Mouse (Mus musculus): ENCODE measurements around the gene Arhgap24.
"Not testable (repeated sequence)": the region's sequence is repeated elsewhere in the genome, so short reads cannot be mapped to it uniquely, and the experiment has no call there.

The Arhgap24 gene

DNA sequence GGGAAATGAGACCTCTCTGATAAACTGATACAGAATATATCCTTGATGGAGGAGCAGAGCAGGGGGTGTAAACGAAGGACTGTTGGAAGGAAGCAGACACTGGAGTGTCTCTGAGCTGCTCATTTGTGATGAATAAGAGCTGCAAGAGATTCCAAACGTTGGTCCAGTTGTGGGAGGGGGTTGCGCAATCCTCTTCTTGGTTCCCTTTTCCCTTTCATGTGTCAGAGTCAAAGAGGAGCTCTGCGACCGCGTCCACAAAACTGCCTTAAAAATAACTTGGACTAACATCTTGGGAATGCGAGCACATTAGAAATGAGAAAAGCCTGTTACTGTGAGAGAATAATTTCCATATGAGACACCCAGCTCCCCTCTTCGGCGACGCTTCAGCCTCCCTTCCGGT, 312.3 kb downstream of the Arhgap24 start:
- no peak for DNase-seq (ENCODE audit: low read depth, low spot score)

DNA sequence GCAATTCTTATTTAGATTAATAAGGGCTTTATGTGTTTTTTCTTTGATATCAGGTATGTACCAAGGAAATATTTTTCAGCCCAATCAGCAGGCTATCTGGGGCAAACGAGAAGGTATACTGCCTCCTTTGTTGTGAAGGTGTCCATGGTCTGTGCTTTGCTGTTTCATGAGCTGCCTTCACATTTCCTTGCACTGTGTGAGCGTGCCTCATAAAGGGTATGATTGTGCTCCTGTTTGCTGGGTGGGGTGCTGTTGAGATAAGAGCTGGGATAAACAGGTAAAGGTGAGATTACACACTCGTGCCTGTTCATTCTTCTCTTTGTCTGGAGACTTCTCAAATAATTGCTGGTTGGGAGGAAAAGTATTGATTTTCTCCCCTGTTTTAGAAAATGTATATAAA, 320.3 kb downstream of the Arhgap24 start:
- DNase-seq (ENCODE audit: low read depth, low spot score) = no peak

DNA sequence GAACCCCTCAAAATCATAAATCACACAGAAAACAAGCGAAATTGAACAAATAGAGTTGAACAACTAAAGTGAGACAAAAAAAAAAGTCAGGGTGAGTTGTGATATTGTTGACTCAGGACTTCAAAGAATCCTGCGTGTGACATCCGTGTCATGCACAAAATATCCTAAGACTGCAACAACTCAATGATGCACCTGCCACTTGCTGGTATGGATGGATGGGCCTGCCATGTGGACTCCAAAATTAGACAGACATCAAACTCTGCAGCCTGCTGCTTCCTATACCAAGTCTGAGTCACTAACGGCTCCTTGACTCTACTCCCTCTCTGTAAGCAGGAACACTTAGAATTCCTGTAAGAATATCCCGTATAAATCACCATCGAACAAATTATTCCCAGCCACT, 321.6 kb downstream of the Arhgap24 start:
- DNase-seq (ENCODE audit: low read depth, low spot score) = no peak

- no peak for DNase-seq (ENCODE audit: low read depth, low spot score)
Observed at GRCm38 (mm10) chr5:102803675-102804074, 322.5 kb downstream of the Arhgap24 start.

GRCm38 (mm10) chr5:102807518-102807917, 326.3 kb downstream of the Arhgap24 start:
- no peak for DNase-seq (ENCODE audit: low read depth, low spot score)

DNA sequence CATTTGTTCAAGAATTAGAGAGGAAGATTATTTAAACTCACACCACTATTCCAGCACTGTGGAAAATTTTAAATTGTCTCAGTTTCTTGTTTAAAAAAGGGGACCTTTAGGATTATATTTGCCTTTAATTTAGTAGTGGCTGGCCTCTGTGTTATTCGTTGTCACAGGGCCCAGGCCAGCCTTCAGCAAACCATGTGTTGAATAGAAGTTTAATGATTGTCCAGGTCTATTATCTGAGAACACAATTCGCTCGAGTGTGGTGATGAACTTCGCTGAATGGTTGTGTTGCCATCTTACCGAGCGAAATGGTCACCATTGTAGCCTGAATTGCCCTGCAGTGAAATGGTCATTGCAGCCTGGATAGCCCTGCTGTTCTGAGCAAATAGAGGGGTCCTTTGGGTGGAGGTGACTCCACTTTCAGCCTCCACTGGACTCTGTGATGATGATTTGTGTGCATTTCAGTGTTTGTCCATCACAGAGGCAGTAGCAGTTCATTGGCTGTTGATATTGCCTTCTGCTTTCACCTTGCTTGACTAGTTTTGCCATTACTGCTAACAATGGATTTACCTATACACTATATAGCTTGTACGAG, 329.3 kb downstream of the Arhgap24 start:
- no peak for DNase-seq (ENCODE audit: low read depth, low spot score)

GRCm38 (mm10) chr5:102813271-102813670, 332.1 kb downstream of the Arhgap24 start:
- DNase-seq (ENCODE audit: low read depth, low spot score) = no peak

DNA sequence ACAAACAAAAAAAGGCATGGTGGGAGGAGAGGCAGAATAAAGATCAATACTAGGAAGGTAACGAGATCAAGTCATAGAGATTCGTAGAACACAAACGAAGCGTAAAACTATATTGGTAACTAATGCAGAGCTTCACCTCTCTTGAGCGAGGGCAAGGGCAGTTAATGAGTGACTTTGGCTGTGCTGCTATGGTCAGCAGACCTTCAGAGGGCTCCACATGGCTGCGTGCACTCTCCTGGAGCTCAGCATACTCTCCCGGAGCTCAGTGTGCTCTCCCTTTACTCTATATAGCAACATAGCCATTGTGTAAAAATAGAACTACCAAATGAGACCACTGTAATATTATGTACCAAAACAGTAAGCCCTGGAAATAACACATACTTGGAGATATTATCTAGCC, 336.4 kb downstream of the Arhgap24 start:
- no peak for DNase-seq (ENCODE audit: low read depth, low spot score)

GRCm38 (mm10) chr5:102825538-102825937, 344.3 kb downstream of the Arhgap24 start:
- DNase-seq (ENCODE audit: low read depth, low spot score) = no peak

DNA sequence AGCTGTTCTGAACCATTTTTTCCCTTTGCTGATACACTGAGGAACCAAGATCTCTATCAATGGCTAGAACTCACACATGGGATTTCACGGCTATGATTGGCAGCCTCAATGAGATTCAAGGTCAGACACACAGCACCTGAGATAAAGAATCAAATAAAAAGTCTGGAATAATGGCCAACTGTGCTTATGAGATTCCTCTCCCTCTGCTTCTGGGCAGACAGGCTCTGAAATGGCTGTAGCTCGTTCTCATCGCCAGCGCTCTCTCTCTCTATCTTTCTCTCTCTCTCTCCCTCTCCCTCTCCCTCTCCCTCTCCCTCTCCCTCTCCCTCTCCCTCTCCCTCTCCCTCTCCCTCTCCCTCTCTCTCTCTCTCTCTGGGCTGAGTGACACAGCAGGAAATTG, 357.9 kb downstream of the Arhgap24 start:
- no peak for DNase-seq (ENCODE audit: low read depth, low spot score)

DNA sequence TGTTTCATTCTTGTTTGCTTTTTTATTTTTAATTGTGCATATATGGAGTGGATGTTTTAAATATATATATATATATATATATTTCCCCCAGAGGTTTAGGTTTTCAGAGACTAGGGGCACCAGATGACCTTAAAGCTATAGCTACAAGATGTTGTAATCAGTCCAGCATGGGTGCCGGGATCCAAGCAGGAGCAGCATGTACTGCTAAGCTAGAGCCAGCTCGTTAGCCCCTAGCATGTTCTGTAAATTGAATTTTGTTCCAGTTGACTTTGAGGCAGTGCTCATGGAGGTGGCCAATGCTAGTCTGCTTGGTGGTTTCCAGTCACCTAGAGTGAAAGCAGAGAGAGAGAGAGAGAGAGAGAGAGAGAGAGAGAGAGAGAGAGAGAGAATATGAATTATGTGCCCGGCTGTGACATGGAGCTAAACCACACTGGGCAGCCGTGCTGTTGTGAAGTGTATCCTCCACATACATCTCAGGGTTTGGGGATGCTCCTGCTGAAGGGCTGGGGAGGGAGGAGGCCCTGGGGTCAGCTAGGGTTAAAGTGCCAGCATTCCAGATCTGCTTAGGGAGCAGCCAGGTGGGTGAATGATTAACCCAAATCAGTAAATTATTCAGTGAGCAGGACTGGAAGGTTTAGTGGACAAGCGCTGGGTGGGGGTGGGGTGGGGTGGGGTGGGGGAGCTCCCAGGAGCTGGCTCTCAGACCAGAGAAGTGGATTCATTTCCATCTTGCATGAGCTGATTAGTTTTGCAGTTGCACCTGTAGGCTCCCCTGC, 362.9 kb downstream of the Arhgap24 start:
- DNase-seq (ENCODE audit: low read depth, low spot score) = no peak

DNA sequence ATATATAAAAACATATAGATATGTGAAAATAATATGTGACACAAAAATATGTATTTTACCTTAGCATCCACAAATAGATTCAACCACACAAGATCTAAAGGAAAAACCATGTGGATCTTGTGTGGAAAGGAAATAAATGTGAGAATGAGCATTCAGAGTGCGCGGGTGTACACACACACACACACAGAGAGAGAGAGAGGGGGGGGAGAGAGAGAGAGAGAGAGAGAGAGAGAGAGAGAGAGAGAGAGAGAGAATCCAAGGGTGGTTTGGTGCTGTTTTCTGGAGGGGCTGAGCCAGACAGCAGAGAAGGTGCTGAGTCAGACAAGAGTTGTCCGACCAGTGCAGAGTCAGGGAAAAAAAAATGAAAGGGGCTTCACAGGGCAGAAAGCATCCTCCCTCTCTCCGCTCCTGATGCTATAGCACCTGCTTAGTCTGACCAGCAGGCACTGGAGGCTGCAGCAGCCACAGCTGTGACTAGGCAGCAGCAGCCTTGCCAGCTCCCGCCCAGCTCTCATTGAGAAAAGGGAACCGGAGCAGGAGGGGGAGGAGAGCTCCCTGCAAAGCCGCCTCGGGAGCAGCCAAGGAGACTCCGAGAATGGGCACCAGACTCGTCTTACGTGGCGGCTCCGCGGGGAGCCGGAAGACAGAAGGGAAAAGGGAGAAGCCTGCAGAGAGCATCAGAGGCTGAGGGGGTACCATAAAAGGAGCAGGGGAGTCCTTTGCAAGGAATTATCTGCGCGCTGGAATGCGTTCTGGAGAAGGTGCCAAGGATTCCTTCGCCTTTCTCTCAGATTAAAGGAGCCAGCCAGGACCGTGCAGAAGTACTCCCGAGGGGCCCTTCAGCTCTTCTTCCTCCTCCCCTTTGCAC, 363.8 kb downstream of the Arhgap24 start:
- peak; percentile 75 for DNase-seq (ENCODE audit: low read depth, low spot score)

GRCm38 (mm10) chr5:102845800-102846199, 364.6 kb downstream of the Arhgap24 start:
- no peak for DNase-seq (ENCODE audit: low read depth, low spot score)

GRCm38 (mm10) chr5:102847859-102848258, 366.7 kb downstream of the Arhgap24 start:
- DNase-seq (ENCODE audit: low read depth, low spot score) = no peak

DNA sequence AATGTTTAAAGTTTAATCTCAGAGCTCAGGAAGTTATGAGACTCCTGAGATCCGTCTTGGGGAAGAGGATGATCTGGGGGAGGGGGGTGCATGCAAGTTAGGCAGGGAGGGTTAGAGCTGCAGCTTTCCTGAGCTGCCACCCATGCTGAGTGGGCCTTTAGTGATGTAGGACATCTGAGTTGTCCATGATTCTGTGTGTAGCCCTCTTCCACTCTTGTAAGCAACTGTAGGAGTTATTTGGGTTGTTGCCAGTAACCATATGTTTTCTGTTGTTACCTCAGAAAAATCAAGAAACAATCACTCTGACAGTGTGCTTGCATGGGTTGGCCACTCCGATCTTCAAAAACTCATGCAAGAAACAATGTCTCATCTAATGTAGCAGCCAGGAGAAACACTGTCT, 370.6 kb downstream of the Arhgap24 start:
- no peak for DNase-seq (ENCODE audit: low read depth, low spot score)

GRCm38 (mm10) chr5:102853750-102854149, 372.6 kb downstream of the Arhgap24 start:
- DNase-seq (ENCODE audit: low read depth, low spot score) = no peak

DNA sequence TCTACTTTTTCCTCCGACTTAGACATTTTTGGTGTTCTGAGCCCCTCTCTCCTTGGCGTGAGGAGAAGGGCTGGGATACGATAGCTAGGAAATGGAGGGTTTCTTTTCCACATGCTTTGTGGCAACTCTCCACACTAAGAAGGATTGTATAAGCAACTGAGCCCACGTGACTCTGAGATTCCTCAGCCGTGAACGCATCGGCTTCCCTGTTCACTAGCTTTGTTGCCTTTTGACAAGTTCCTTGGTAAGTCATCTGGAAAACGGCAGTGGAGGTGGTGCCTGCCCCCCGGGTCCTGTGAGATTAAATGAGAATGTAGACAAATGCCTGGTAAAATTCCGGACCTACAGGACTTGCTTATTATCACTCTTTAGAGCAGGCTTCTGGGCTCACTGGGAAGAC, 374.6 kb downstream of the Arhgap24 start:
- no peak for DNase-seq (ENCODE audit: low read depth, low spot score)

GRCm38 (mm10) chr5:102858047-102858446, 376.9 kb downstream of the Arhgap24 start:
- no peak for DNase-seq (ENCODE audit: low read depth, low spot score)

DNA sequence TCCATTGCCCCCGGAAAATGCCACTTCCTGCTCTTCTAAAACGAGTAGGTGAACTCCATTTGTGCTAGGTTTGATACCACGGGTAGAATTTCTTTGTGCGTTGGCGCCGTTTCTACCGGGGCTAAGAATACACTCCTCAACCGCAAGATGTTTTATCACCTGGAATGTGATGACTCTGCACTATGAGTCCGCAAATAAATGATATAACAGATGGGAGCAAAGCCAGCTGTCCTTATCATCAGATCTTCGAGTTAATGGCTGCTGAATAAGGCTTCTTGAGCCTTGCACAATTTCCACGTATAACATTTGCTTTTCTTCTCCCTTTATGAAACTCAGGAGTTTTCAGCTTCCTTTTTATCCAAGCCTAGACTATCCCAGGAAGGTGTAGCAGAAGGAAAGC, 378.6 kb downstream of the Arhgap24 start:
- DNase-seq (ENCODE audit: low read depth, low spot score) = no peak

- no peak for DNase-seq (ENCODE audit: low read depth, low spot score)
Observed at GRCm38 (mm10) chr5:102868196-102868595, 387.0 kb downstream of the Arhgap24 start.

DNA sequence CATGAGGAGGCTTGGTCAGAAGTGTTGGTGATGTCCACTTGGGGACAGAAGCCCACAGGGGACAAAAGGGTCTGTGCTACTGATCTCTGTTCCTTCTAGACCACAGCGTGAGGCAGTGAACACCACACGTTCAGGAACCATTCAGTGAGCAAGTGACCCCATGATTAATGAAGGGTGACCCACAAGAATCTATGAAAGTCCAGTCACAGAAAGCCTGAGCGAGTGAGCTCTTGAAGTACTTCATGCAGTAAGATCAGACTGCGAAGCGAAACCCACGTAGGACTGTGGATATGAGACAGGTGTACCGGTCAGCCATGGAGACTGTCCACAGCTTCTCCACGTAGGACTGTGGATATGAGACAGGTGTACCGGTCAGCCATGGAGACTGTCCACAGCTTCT, 391.8 kb downstream of the Arhgap24 start:
- DNase-seq (ENCODE audit: low read depth, low spot score) = not testable (repeated sequence)

- DNase-seq (ENCODE audit: low read depth, low spot score) = peak; percentile 67
Observed at GRCm38 (mm10) chr5:102874605-102875298, 393.6 kb downstream of the Arhgap24 start.

Data from ZHBTc4 (cell line).